Mouse (Mus musculus) skeletal muscle tissue, adult 2 months (tissue): ENCODE measurements at regions not wholly inside any gene's neighbourhood (a gene's known extent, or its start where the extent isn't known, plus 50 kb on each side); places are given as distances from the start of the nearest gene placed in this dataset.
A peak's percentile ranks its signal among the peaks of the same experiment; 100 is the strongest.
"Not testable (repeated sequence)": the region's sequence is repeated elsewhere in the genome, so short reads cannot be mapped to it uniquely, and the experiment has no call there.

ENCODE experiments used
- DNase-seq: peaks from one replicate; pipeline ENCODE4 v3.0.0-alpha.2; 2012; ENCODE audit warnings: low read depth, low spot score

DNA sequence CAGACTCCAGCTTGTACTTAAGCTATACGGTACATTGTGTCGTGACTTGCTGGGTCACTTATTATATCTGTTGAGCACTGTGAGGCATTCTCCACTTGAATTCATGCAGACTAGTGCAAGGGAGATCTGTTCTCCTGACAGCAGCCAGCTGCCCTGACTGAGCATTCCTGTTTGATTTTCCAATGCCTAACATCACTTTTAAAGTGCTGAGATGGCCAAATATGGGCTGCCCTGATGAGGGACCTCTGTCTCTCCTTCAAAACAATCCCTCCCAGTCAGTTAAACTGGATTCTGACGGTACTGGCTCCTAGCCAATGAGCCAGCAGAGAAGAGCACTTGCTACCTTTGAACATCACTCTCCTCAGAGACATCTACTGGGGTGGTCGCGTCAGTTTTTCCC lies 57.6 kb upstream of the Lekr1 start:
- DNase-seq = no peak

- DNase-seq = no peak
Observed at GRCm38 (mm10) chr3:65611712-65612111, 54.3 kb upstream of the Lekr1 start.

GRCm38 (mm10) chr3:65612387-65612786 lies 53.6 kb upstream of the Lekr1 start:
- peak; percentile 31 for DNase-seq

DNA sequence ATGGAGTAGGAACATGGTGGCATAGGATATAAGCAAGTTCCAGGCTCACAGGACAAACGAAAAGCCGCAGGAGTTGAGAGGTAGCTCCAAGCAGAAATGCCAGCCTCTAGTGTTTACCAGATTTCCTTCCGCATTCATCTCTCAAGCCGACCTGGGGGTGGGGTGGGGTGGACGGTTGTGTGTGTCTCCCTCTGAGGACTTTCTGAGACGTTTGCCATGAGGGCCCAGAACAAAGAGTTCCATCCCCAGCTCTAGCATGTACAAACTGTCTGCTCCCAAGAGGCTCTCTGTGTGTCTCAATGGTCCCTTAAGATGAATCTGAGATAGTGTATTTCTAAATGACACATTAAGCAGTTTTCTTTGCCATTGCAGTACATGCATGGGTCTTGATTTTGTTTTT lies 53.1 kb upstream of the Lekr1 start:
- no peak for DNase-seq

DNA sequence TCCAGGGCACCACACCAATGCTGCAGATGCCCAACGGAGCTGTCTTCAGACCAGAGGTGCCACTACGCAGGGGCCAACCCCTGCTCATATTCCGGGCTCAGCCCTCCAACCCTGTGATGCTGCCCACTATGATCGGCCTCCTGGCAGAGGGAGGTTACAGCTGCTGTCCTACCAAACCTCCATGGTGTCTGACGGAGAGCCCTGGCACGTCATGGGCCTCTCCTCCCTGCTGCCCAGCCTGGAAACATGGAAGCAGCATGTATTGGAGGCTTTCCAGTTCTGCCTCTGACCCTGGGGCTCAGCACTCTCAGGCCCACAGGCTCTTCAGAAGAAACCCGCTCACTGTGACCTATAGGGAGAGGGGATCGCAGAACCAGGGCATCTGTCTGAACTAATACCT lies 51.1 kb upstream of the Lekr1 start:
- not testable (repeated sequence) for DNase-seq
